Mouse (Mus musculus) E14TG2a.4 (cell line): ENCODE data around the gene Ankrd13d.
A peak's percentile ranks its signal among the peaks of the same experiment; 100 is the strongest.
"Not testable (repeated sequence)": the region's sequence is repeated elsewhere in the genome, so short reads cannot be mapped to it uniquely, and the experiment has no call there.

Experiments used
- H3K27me3 ChIP-seq: 2 replicates; pipeline ENCODE4 v1.6.1; 2014; ENCODE audit warnings: low read length, control low read depth; ENCODE audit not compliant: insufficient read depth
- H3K36me3 ChIP-seq: 2 replicates; pipeline ENCODE4 v1.6.1; 2014; ENCODE audit warnings: low read length, control low read depth; ENCODE audit not compliant: insufficient read depth
- H3K4me1 ChIP-seq: replicated peaks from 2 replicates; pipeline ENCODE4 v1.6.1; 2014; ENCODE audit warnings: low read depth, low read length, control low read depth
- H3K4me3 ChIP-seq: replicated peaks from 2 replicates; pipeline ENCODE4 v1.5.1; 2014; ENCODE audit warnings: mild to moderate bottlenecking, low read length
- H3K9me3 ChIP-seq: 2 replicates; pipeline ENCODE4 v1.6.1; 2014; ENCODE audit warnings: low read length, control low read depth
- CTCF ChIP-seq: conservative IDR thresholded peaks from 2 replicates; pipeline ENCODE4 v1.5.1; 2014; ENCODE audit warnings: low read length
- NANOG ChIP-seq: IDR thresholded peaks from 2 replicates; pipeline ENCODE4 v1.6.1; 2014; ENCODE audit warnings: borderline replicate concordance, low read length, mixed read lengths
- POU5F1 ChIP-seq: IDR thresholded peaks from 2 replicates; pipeline ENCODE4 v1.6.1; 2014; ENCODE audit warnings: low read length, borderline replicate concordance

The Ankrd13d gene

GRCm38 (mm10) chr19:4261038-4261698, 21.8 kb downstream of the Ankrd13d start:
- peaks cover 34% of the 10 kb centered on the region for H3K27me3 ChIP-seq
- no peaks in the 10 kb centered on the region for H3K36me3 ChIP-seq
- peaks cover 28% of the 10 kb centered on the region for H3K4me1 ChIP-seq
- no peaks in the 10 kb centered on the region for H3K9me3 ChIP-seq
- H3K4me3 ChIP-seq, result no peak overlapping the region
- TF ChIP-seq CTCF, result no peak
- TF ChIP-seq NANOG, result no peak
- no peak for TF ChIP-seq POU5F1

GRCm38 (mm10) chr19:4257897-4258252, 25.1 kb downstream of the Ankrd13d start:
- Histone ChIP-seq H3K4me1 (peaks cover 16% of the 10 kb centered on the region), H3K27me3 (peaks cover 6% of the 10 kb centered on the region; the same call in 1 of the 2 replicates), H3K4me3 (peak overlapping the region; percentile 79), H3K36me3 (no peaks in the 10 kb centered on the region), H3K9me3 (no peaks in the 10 kb centered on the region)
- TF ChIP-seq NANOG (no peak), POU5F1 (no peak), CTCF (no peak)

- Histone ChIP-seq H3K4me3 (peak overlapping the region; percentile 79), H3K36me3 (no peaks in the 10 kb centered on the region), H3K9me3 (no peaks in the 10 kb centered on the region), H3K4me1 (peaks cover 19% of the 10 kb centered on the region), H3K27me3 (peaks cover 5% of the 10 kb centered on the region; the same call in 1 of the 2 replicates)
- peak; percentile 62 for TF ChIP-seq CTCF
- TF ChIP-seq NANOG, result no peak
These were observed 25.6 kb downstream of the Ankrd13d start for GRCm38 (mm10) chr19:4257216-4257896.

GRCm38 (mm10) chr19:4255583-4256162, 27.3 kb downstream of the Ankrd13d start:
- TF ChIP-seq CTCF (peak; percentile 68), NANOG (no peak), POU5F1 (no peak)
- no peaks in the 10 kb centered on the region for H3K36me3 ChIP-seq
- H3K27me3 ChIP-seq, result peaks cover 5% of the 10 kb centered on the region; the same call in 1 of the 2 replicates
- no peaks in the 10 kb centered on the region for H3K9me3 ChIP-seq
- H3K4me1 ChIP-seq, result peaks cover 19% of the 10 kb centered on the region
- no peak overlapping the region for H3K4me3 ChIP-seq

GRCm38 (mm10) chr19:4254230-4254629, 28.7 kb downstream of the Ankrd13d start:
- TF ChIP-seq NANOG (no peak), CTCF (no peak), POU5F1 (no peak)
- H3K27me3 ChIP-seq, result peaks cover 5% of the 10 kb centered on the region; the same call in 1 of the 2 replicates
- no peak overlapping the region for H3K4me3 ChIP-seq
- H3K4me1 ChIP-seq, result peaks cover 19% of the 10 kb centered on the region
- no peaks in the 10 kb centered on the region for H3K9me3 ChIP-seq
- H3K36me3 ChIP-seq, result no peaks in the 10 kb centered on the region

GRCm38 (mm10) chr19:4248683-4249082, 34.3 kb downstream of the Ankrd13d start:
- H3K4me3 ChIP-seq, H3K4me1 ChIP-seq, H3K9me3 ChIP-seq, H3K27me3 ChIP-seq, H3K36me3 ChIP-seq: not testable (repeated sequence)

GRCm38 (mm10) chr19:4247010-4247409, 35.9 kb downstream of the Ankrd13d start:
- Histone ChIP-seq H3K4me3 (no peak overlapping the region), H3K27me3 (no peaks in the 10 kb centered on the region), H3K9me3 (no peaks in the 10 kb centered on the region), H3K4me1 (no peaks in the 10 kb centered on the region; the same call in 1 of the 2 replicates), H3K36me3 (no peaks in the 10 kb centered on the region)
- TF ChIP-seq CTCF, result peak; percentile 70
- TF ChIP-seq POU5F1, result no peak

GRCm38 (mm10) chr19:4244775-4245174, 38.2 kb downstream of the Ankrd13d start:
- Histone ChIP-seq H3K36me3 (no peaks in the 10 kb centered on the region), H3K27me3 (no peaks in the 10 kb centered on the region), H3K4me1 (no peaks in the 10 kb centered on the region; the same call in 1 of the 2 replicates), H3K4me3 (no peak overlapping the region), H3K9me3 (no peaks in the 10 kb centered on the region)
- TF ChIP-seq POU5F1 (no peak), CTCF (no peak), NANOG (no peak)

- no peaks in the 10 kb centered on the region for H3K36me3 ChIP-seq
These were observed 40.5 kb downstream of the Ankrd13d start for GRCm38 (mm10) chr19:4242416-4242815.

More at GRCm38 (mm10) chr19:4242416-4242815, 40.5 kb downstream of the Ankrd13d start:
- peaks cover 2% of the 10 kb centered on the region; the same call in 1 of the 2 replicates for H3K27me3 ChIP-seq
- TF ChIP-seq POU5F1, result no peak
- TF ChIP-seq NANOG, result no peak
- TF ChIP-seq CTCF, result no peak
- H3K9me3 ChIP-seq, result no peaks in the 10 kb centered on the region
- no peak overlapping the region for H3K4me3 ChIP-seq
- no peaks in the 10 kb centered on the region; the same call in 1 of the 2 replicates for H3K4me1 ChIP-seq
